Mouse (Mus musculus): Measurements from ENCODE around the gene Asb6. TPM values are rescaled to one million over a fixed set of nuclear protein-coding genes. Genes with fewer than 3 reads are reported as not detected.

Asb6 gene
- polyA plus RNA-seq, 1 experiment: 30.0 TPM

GRCm38 (mm10) chr2:30864968-30865381, 34.8 kb upstream of the Asb6 start:
- no peak overlapping the region for H3K4me3 ChIP-seq (replicated peaks; ENCODE audit: control insufficient read depth, low read depth, low read length)
- H3K27ac ChIP-seq (ENCODE audit: control insufficient read depth, insufficient read depth, low read depth, low read length, poor library complexity): no peak overlapping the region
- no peaks in the 10 kb centered on the region for H3K4me1 ChIP-seq (ENCODE audit: control insufficient read depth, insufficient read depth, low read length)
- TF ChIP-seq CTCF (IDR thresholded peaks at IDR 0.05; ENCODE audit: control insufficient read depth, insufficient read depth, low read length) (no peak), POLR2A (IDR thresholded peaks at IDR 0.05; ENCODE audit: borderline replicate concordance, control insufficient read depth, low read depth, low read length) (no peak)
- 2% methylated on average over 35 of the region's 35 CpGs for WGBS

- WGBS: 67% methylated on average over 9 of the region's 9 CpGs
- Histone ChIP-seq H3K27ac (ENCODE audit: control insufficient read depth, insufficient read depth, low read depth, low read length, poor library complexity) (no peak overlapping the region), H3K4me3 (replicated peaks; ENCODE audit: control insufficient read depth, low read depth, low read length) (no peak overlapping the region), H3K4me1 (ENCODE audit: control insufficient read depth, insufficient read depth, low read length) (no peaks in the 10 kb centered on the region)
- TF ChIP-seq POLR2A (IDR thresholded peaks at IDR 0.05; ENCODE audit: borderline replicate concordance, control insufficient read depth, low read depth, low read length) (no peak), CTCF (IDR thresholded peaks at IDR 0.05; ENCODE audit: control insufficient read depth, insufficient read depth, low read length) (no peak)
Observed at GRCm38 (mm10) chr2:30863574-30863973, 33.4 kb upstream of the Asb6 start.

GRCm38 (mm10) chr2:30862081-30862480, 31.9 kb upstream of the Asb6 start:
- Histone ChIP-seq H3K27ac (ENCODE audit: control insufficient read depth, insufficient read depth, low read depth, low read length, poor library complexity) (no peak overlapping the region), H3K4me1 (ENCODE audit: control insufficient read depth, insufficient read depth, low read length) (no peaks in the 10 kb centered on the region), H3K4me3 (replicated peaks; ENCODE audit: control insufficient read depth, low read depth, low read length) (no peak overlapping the region)
- 63% methylated on average over 4 of the region's 4 CpGs for WGBS
- TF ChIP-seq POLR2A (IDR thresholded peaks at IDR 0.05; ENCODE audit: borderline replicate concordance, control insufficient read depth, low read depth, low read length): no peak
- TF ChIP-seq CTCF (IDR thresholded peaks at IDR 0.05; ENCODE audit: control insufficient read depth, insufficient read depth, low read length): no peak

- Histone ChIP-seq H3K27ac (ENCODE audit: control insufficient read depth, insufficient read depth, low read depth, low read length, poor library complexity) (no peak overlapping the region), H3K4me3 (replicated peaks; ENCODE audit: control insufficient read depth, low read depth, low read length) (no peak overlapping the region), H3K4me1 (ENCODE audit: control insufficient read depth, insufficient read depth, low read length) (no peaks in the 10 kb centered on the region)
- no peak for TF ChIP-seq POLR2A (IDR thresholded peaks at IDR 0.05; ENCODE audit: borderline replicate concordance, control insufficient read depth, low read depth, low read length)
- no peak for TF ChIP-seq CTCF (IDR thresholded peaks at IDR 0.05; ENCODE audit: control insufficient read depth, insufficient read depth, low read length)
- WGBS: 87% methylated on average over 5 of the region's 5 CpGs
Observed at GRCm38 (mm10) chr2:30859782-30860181, 29.6 kb upstream of the Asb6 start.

GRCm38 (mm10) chr2:30857076-30857475, 26.9 kb upstream of the Asb6 start:
- Histone ChIP-seq H3K4me3 (replicated peaks; ENCODE audit: control insufficient read depth, low read depth, low read length) (no peak overlapping the region), H3K27ac (ENCODE audit: control insufficient read depth, insufficient read depth, low read depth, low read length, poor library complexity) (no peak overlapping the region), H3K4me1 (ENCODE audit: control insufficient read depth, insufficient read depth, low read length) (no peaks in the 10 kb centered on the region)
- TF ChIP-seq CTCF (IDR thresholded peaks at IDR 0.05; ENCODE audit: control insufficient read depth, insufficient read depth, low read length): no peak
- 73% methylated on average over 6 of the region's 6 CpGs for WGBS

- Histone ChIP-seq H3K4me3 (replicated peaks; ENCODE audit: control insufficient read depth, low read depth, low read length) (no peak overlapping the region), H3K4me1 (ENCODE audit: control insufficient read depth, insufficient read depth, low read length) (no peaks in the 10 kb centered on the region), H3K27ac (ENCODE audit: control insufficient read depth, insufficient read depth, low read depth, low read length, poor library complexity) (no peak overlapping the region)
- WGBS: 49% methylated on average over 20 of the region's 20 CpGs
- TF ChIP-seq POLR2A (IDR thresholded peaks at IDR 0.05; ENCODE audit: borderline replicate concordance, control insufficient read depth, low read depth, low read length) (no peak), CTCF (IDR thresholded peaks at IDR 0.05; ENCODE audit: control insufficient read depth, insufficient read depth, low read length) (no peak)
Observed at GRCm38 (mm10) chr2:30852771-30853313, 22.7 kb upstream of the Asb6 start.

- Histone ChIP-seq H3K4me3 (replicated peaks; ENCODE audit: control insufficient read depth, low read depth, low read length) (no peak overlapping the region), H3K4me1 (ENCODE audit: control insufficient read depth, insufficient read depth, low read length) (no peaks in the 10 kb centered on the region), H3K27ac (ENCODE audit: control insufficient read depth, insufficient read depth, low read depth, low read length, poor library complexity) (no peak overlapping the region)
- WGBS: 37% methylated on average over 6 of the region's 6 CpGs
- no peak for TF ChIP-seq POLR2A (IDR thresholded peaks at IDR 0.05; ENCODE audit: borderline replicate concordance, control insufficient read depth, low read depth, low read length)
- TF ChIP-seq CTCF (IDR thresholded peaks at IDR 0.05; ENCODE audit: control insufficient read depth, insufficient read depth, low read length): no peak
Observed at GRCm38 (mm10) chr2:30850581-30850980, 20.4 kb upstream of the Asb6 start.

GRCm38 (mm10) chr2:30848184-30848583, 18.1 kb upstream of the Asb6 start:
- WGBS: 65% methylated on average over 8 of the region's 8 CpGs
- H3K4me3 ChIP-seq (replicated peaks; ENCODE audit: control insufficient read depth, low read depth, low read length): no peak overlapping the region
- no peak for TF ChIP-seq CTCF (IDR thresholded peaks at IDR 0.05; ENCODE audit: control insufficient read depth, insufficient read depth, low read length)
- TF ChIP-seq POLR2A (IDR thresholded peaks at IDR 0.05; ENCODE audit: borderline replicate concordance, control insufficient read depth, low read depth, low read length): no peak
- H3K27ac ChIP-seq (ENCODE audit: control insufficient read depth, insufficient read depth, low read depth, low read length, poor library complexity): no peak overlapping the region
- no peaks in the 10 kb centered on the region for H3K4me1 ChIP-seq (ENCODE audit: control insufficient read depth, insufficient read depth, low read length)

GRCm38 (mm10) chr2:30846723-30847122, 16.6 kb upstream of the Asb6 start:
- H3K4me1 ChIP-seq (ENCODE audit: control insufficient read depth, insufficient read depth, low read length): no peaks in the 10 kb centered on the region
- 59% methylated on average over 6 of the region's 6 CpGs for WGBS
- TF ChIP-seq POLR2A (IDR thresholded peaks at IDR 0.05; ENCODE audit: borderline replicate concordance, control insufficient read depth, low read depth, low read length) (no peak), CTCF (IDR thresholded peaks at IDR 0.05; ENCODE audit: control insufficient read depth, insufficient read depth, low read length) (no peak)
- H3K4me3 ChIP-seq (replicated peaks; ENCODE audit: control insufficient read depth, low read depth, low read length): no peak overlapping the region
- H3K27ac ChIP-seq (ENCODE audit: control insufficient read depth, insufficient read depth, low read depth, low read length, poor library complexity): no peak overlapping the region
